Mouse (Mus musculus): ENCODE measurements around the gene Ociad2.

Ociad2 gene

DNA sequence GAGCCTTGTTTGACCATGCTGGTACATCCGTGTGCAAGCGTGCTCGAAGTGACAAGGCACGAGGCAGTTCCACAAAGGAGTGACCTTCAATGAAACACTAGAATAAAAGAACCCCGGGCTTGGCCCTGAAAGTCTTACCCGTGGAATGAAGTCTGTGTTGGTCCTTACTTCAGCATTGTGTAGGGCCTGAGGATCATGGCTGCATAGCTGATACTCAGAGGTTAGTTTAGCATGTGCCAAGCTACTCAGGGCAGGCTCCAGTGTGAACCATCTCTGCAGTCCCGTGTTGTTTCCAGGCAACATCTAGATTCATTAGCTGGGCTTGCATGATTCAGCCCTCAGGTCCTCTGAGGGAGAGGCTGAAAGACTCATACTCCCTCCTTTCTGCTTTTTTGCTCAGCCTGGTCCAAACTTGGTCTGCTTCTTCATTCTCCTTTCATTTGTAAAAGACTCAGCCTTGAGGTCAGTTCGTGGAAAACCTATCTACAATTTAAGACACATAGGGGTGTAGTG lies at the start of gene Ociad2:
TSS of gene Ociad2 (minus strand) at position 306 of the 513 bp plus-strand sequence.
- in situ Hi-C loops (cut with MboI, MseI): no loop called here

DNA sequence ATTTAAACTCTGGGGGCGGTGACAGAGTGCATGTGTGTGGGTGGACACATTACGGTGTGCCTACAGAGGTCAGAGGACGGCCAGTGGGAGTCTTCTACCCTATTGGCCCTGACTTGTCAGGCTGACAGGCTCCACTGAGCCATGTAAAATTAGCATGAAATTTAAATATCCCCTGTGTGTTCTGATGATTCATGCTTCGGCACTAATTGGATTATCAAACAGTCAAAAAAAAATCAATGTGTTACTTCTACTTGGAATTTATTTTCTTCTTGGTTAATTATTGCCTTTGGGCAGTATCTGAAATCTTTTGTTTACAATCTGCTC lies 42.8 kb upstream of the Ociad2 start:
- in situ Hi-C loops (cut with MboI, MseI): loop anchor here (5.0 to 25.0 kb wide), 3 partner anchors 76 to 396 kb away; no protein-coding TSS in a partner anchor

DNA sequence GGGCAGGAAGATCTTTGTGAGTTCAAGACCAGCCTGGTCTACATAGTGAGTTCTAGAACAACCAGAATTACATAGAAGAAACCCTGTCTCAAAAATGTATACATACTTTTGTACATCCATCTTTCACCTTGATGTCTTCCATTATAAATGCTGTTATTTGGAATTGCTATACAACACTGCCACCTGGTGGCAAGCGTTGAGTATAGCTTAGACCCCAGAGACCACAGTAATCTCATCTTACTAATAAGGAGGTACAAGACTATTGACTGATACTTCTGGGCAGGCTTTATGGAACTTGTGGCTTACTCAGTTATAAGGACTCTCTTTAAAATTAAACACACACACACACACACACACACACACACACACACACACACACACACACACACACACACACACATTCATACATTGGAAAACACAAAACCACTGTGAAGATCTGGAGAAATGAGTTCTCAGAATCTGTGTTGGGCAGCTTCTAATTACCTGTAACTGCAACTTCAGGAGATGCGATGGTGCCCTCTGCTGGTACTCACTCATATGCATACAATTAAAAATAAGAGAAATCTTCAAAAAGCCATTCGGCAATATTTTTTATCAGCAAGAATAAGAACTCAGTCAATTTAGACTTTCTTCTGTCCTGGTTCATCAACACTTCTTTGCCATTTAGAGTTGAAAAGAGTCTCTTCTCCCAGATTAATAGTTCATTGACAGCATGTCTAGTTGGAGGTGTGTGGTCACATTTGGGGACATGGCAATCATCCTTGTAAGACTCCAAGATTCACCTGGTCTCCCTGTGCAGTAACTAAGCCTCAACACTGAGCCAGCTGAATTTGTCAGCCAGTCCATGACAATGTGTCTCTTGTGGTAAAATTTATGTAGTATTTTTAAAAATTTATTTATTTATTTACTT lies 42.2 kb upstream of the Ociad2 start:
- in situ Hi-C loops (cut with MboI, MseI): loop anchor here (5.0 to 25.0 kb wide), 3 partner anchors 76 to 396 kb away; no protein-coding TSS in a partner anchor

DNA sequence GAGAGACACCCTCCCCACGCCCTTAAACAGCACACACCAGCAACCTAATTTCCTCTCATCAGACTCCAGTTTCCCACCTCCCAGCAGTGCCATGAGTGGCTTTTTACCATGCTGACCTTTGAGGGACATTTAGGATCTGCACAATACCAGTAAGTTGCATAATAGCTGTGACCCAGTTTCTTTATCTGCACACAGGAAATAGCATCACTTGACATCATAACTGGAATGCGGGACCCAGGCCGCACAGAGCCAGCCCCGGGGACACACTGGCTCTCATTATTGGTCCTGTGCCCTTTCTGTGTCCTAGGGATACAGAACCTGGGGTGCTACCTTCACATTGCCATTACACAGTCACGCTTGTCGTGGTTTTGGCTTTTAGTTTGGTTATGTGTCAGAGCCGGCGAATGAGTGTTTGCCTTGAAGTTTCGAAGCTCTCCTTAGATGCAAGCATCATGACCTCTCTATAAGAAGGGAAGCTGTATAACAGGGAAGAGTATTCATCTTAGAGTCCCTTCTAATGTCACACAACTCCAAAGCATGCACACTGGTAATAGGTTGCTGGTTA lies 41.2 kb upstream of the Ociad2 start:
- in situ Hi-C loops (cut with MboI, MseI): loop anchor here (5.0 to 25.0 kb wide), 3 partner anchors 75 to 395 kb away; no protein-coding TSS in a partner anchor

- in situ Hi-C loops (cut with MboI, MseI): loop anchor here (5.0 to 25.0 kb wide), 3 partner anchors 74 to 394 kb away; no protein-coding TSS in a partner anchor
Observed at GRCm38 (mm10) chr5:73381510-73381909, 40.7 kb upstream of the Ociad2 start.

DNA sequence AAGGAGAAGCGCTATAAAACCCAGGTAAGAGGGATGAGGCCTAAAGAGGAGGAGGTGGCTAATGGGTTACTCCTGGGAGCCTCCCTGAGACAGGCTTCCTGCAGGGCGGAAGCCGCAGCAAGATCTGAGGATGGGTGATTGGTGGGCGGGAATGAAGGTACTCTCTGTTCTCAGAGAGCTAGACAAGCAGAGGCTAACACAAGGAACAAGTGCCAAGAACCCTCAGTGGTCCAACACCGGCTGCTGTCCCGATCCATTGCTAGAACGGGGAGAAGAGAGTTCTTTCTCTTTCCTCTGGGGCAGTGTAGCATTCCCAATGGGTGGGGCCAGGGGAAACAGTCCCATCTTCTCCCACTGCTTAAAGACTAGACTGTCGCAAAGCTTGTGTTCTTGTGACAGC lies 40.0 kb upstream of the Ociad2 start:
- in situ Hi-C loops (cut with MboI, MseI): loop anchor here (5.0 to 25.0 kb wide), 3 partner anchors 74 to 394 kb away; no protein-coding TSS in a partner anchor

DNA sequence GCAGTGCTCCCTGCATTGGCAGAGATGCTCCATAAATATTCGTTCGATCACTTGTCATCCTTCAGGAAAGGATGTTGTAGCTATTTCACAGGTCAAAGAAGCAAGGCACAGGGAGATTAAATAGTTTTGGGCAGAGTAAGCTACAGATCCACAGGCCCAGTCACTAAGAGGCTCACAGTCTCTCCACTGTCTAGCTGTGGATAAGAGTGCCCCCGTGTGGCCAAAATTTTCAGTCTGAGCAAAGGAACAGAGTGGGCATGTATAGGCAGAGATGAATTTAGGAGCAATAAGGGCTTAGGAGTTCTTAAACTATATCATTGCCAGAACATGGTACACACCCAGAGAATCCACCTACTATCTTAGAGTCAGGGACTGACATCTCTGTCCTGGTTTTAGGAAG lies 39.1 kb upstream of the Ociad2 start:
- in situ Hi-C loops (cut with MboI, MseI): loop anchor here (5.0 to 25.0 kb wide), 3 partner anchors 73 to 393 kb away; no protein-coding TSS in a partner anchor

- in situ Hi-C loops (cut with MboI, MseI): loop anchor here (25.0 kb wide), 1 partner anchor 389 kb away; no protein-coding TSS in a partner anchor
Observed at GRCm38 (mm10) chr5:73376491-73376890, 35.7 kb upstream of the Ociad2 start.

DNA sequence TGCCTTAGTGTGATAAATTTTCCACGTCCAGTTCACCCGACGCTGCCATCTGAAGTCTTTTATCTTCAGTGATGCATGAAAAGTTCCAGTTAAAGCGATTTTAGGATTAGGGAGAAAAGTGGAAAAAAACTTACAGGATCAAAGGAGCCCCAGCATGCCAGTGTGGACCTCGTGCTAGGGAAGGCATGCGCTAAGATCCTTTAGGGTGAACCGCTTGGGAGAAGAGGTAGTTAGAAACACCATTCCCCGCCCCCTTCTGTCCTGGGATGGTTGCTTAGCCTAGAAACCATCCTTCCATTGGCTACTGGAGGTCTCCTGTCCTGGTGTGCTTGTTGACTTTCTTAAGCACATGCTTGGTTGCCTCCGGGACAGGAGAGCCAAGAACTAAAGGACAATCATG lies 35.2 kb upstream of the Ociad2 start:
- in situ Hi-C loops (cut with MboI, MseI): loop anchor here (25.0 kb wide), 1 partner anchor 389 kb away; no protein-coding TSS in a partner anchor

DNA sequence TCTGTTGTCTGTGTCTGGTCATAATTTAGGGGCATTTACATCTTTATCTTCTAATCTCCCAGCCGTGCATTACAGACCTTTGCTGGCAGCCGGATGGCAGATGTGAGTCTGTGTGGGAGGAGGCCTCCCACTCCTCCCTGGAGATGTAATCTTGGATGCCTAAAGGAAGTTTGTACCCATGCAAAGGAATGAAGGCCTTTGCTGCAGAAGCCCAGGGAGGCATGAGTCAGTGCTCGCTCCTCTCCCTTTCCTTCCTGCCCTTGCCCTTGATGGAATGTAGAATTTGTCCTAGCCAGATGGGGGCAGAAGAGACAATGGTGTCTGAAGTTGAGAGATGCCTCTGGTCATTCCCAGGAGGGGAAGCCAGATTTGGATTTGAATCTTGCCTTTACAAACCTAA lies 32.4 kb upstream of the Ociad2 start:
- in situ Hi-C loops (cut with MboI, MseI): no loop called here

DNA sequence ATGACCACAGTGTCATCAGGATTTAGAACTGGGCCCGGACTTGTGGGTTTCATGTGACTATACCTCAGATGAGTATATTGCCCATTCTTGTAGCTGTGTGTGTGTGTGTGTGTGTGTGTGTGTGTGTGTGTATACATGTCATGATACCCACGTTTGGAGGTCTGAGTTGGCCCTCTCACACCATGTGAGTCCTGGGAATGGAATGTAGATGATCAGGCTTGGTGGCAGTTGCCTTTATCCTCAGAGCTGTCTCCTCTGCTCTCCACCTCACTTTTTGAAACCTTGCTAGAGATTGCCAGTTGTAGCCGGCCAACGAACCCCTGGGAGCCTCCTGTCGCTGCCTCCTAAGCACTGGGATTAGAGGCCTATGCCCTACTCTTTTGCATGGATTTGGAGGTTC lies 31.8 kb upstream of the Ociad2 start:
- in situ Hi-C loops (cut with MboI, MseI): no loop called here

DNA sequence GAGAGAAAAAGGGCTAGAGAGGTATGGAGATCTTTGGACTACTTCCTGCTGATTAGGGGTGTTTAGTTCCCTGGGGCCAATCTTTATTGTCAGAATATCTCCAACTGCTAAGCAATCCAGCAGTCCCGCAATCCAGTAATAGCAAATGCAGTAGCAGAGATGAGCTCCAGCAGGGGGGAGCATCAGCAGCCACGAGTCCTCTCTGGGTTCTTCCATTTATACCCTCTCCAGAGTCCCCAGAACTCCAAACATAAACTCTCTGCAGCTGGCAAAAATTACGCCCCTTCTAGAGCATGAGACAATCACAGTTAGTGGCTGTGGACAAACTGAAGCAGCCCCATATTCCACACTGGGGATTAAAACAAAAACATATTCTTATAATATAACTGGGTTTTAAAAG lies 28.9 kb upstream of the Ociad2 start:
- in situ Hi-C loops (cut with MboI, MseI): no loop called here

GRCm38 (mm10) chr5:73368845-73369447 lies 28.1 kb upstream of the Ociad2 start:
- in situ Hi-C loops (cut with MboI, MseI): no loop called here

- in situ Hi-C loops (cut with MboI, MseI): no loop called here
Observed at GRCm38 (mm10) chr5:73367906-73368305, 27.1 kb upstream of the Ociad2 start.

DNA sequence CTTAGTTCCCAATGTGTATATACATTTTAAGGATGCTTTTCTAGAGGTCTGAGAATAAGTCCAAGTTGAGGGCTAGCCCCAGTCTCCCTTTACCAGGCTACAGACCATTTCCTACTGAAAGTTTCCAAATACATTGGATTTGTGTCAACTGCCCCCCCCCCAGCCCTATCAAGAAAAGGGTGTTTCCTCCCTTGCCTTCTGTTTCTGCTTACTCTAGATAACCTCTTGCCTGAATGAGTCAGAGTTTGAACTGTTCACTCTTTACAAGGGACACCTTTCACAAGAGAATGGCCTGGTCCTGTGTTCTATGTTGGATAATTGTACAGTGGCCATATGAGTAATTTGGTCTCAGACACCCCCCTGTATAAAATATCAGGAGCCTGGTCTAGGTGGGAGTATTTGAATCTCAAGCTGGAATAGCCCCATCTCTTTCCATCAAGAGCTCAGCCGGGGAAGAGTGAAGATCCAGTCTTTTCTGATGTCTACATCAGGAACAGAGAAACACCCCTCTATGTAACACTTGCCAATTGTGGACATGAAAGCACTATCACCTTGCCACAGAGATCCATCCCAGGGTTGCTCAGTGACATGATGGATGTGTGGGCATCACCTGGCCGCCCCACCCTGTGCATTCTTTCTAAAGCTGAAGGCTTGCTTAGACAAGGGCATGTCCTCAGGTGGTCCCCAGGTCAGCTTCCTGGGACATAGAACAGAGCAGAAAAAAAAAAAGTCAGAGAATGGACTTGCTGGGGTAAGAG lies 23.5 kb upstream of the Ociad2 start:
- in situ Hi-C loops (cut with MboI, MseI): no loop called here

DNA sequence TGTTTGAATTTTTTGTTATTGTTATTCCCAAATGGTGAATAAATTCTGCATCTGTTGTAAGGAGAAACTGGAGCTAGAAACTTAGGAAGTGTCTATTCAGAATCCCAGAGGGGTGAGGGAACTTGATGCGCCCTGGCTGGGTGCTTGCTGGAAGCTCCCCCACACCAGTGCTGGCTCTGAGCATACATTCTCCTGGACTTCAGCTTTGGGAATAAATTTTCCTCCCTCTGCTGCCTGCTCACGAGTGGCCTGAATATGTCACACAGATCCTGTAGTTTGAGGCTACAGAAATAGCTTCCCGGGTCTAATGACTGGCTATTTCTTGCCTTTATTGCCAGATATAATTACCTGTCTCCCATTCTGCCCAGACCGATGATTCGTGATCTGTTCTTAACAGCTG lies 22.0 kb upstream of the Ociad2 start:
- in situ Hi-C loops (cut with MboI, MseI): no loop called here

GRCm38 (mm10) chr5:73362338-73362737 lies 21.5 kb upstream of the Ociad2 start:
- in situ Hi-C loops (cut with MboI, MseI): no loop called here

DNA sequence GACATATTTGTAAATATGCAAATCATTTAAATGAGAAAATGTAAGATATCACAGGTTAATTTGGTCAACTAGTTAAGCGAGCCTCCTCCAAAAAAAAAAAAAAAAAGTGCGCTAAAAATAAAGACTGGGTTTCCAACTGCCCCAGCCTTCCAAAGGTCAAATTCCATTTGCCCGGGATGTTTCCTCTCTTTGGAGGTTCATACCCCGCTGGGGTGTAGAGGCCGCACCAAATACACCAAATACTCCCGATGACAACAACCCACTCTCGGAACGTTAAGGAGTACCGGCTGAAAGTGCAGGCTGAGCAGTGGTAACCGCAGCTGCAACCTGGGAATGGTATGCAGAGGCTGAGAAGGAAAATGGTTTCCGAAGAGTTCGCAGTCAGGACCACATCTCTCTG lies 19.4 kb upstream of the Ociad2 start:
- in situ Hi-C loops (cut with MboI, MseI): no loop called here

DNA sequence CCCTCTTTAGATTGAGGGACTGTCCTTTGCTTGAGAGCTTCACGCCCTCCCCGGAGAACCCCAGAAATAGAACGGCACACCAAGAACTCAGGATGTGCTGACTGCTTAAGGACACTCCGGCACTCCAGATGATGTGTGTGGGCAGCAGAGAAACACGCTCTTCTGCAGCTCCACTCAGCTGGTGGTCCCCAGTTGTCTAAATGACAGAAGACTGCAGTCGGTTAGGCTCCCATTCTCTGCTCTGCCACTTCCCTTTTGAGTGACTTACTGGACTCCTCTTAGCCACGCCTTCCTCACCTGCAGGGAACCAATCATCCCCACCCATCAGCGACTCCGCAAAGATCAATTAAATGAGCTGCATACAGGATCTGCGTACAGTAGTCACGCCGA lies 18.9 kb upstream of the Ociad2 start:
- in situ Hi-C loops (cut with MboI, MseI): no loop called here

GRCm38 (mm10) chr5:73359134-73359751 lies 18.4 kb upstream of the Ociad2 start:
- in situ Hi-C loops (cut with MboI, MseI): no loop called here

GRCm38 (mm10) chr5:73355393-73355792 lies 14.6 kb upstream of the Ociad2 start:
- in situ Hi-C loops (cut with MboI, MseI): no loop called here
